Mouse (Mus musculus): ENCODE measurements around the gene Ccdc167. TPM values are rescaled to one million over a fixed set of nuclear protein-coding genes. Genes with fewer than 3 reads are reported as not detected.

Gene Ccdc167
- polyA plus RNA-seq, 1 experiment from 2014 or later: 13.6 TPM

DNA sequence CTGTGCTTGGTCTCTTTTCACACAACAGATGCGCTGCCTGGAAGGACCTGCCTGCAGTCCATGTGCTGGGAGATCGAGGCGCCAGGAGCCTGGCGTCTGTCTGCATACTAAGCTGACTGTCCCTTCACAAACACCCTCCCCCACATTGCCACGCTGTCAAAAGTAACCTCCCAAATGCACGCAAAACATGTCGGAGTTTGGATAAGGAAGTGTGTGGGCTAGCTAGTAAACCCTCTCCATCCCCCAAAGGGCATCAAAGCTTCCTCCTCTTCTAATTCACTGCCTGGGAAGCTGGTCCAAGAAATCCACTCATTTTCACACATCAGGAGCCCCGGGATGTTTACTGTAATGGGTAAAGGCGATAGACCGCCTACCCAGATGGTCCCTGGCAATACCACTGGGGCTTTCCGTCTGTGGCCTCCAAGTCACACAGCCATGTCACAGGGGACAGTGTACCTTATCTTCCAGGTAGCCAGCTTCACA is 6.2 kb downstream of the Ccdc167 start:
- Histone ChIP-seq H3K27me3 (ENCODE audit: control insufficient read depth, insufficient read depth, low read depth, low read length) (no peaks in the 10 kb centered on the region), H3K9me3 (ENCODE audit: control insufficient read depth, low read length) (no peaks in the 10 kb centered on the region), H3K4me1 (replicated peaks; ENCODE audit: control insufficient read depth, insufficient read depth, low read length) (peaks cover 19% of the 10 kb centered on the region), H3K4me2 (ENCODE audit: low read depth, low read length) (no peak overlapping the region), H3K9ac (ENCODE audit: low read length) (no peak overlapping the region), H3K27ac (ENCODE audit: low read length) (no peak overlapping the region), H3K4me3 (ENCODE audit: low read length) (no peak overlapping the region), H3K36me3 (ENCODE audit: control insufficient read depth, insufficient read depth, low read length) (no peaks in the 10 kb centered on the region)
- peak; percentile 26 for ATAC-seq (ENCODE audit: low read depth)
- WGBS: 40% methylated on average over 11 of the region's 11 CpGs

DNA sequence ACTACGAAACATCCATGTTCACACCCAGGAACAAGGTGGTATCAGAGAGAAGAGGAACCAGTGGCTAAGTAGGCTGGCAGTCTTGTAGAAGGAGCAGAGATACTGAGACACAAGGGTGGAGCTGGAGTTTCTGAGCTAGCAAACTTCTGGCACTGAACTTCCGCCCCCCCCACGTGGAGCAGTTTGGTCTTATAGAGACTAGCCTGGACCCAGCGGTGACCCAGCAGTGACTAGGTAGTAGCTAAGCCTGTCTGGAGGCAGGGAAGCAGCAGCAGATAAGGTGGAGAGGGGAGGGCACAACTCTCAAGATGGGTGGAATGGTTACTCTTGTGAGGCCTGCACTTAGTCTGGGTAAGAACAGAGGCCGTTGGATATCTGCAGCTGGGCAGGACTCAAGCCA is 8.1 kb downstream of the Ccdc167 start:
- H3K4me3 ChIP-seq (ENCODE audit: low read length): no peak overlapping the region
- peaks cover 7% of the 10 kb centered on the region for H3K36me3 ChIP-seq (ENCODE audit: control insufficient read depth, insufficient read depth, low read length)
- no peaks in the 10 kb centered on the region for H3K27me3 ChIP-seq (ENCODE audit: control insufficient read depth, insufficient read depth, low read depth, low read length)
- ATAC-seq (ENCODE audit: low read depth): no peak
- H3K4me1 ChIP-seq (replicated peaks; ENCODE audit: control insufficient read depth, insufficient read depth, low read length): peaks cover 17% of the 10 kb centered on the region
- 66% methylated on average over 5 of the region's 5 CpGs for WGBS
- H3K27ac ChIP-seq (ENCODE audit: low read length): no peak overlapping the region
- H3K4me2 ChIP-seq (ENCODE audit: low read depth, low read length): no peak overlapping the region
- H3K9ac ChIP-seq (ENCODE audit: low read length): no peak overlapping the region
- no peaks in the 10 kb centered on the region for H3K9me3 ChIP-seq (ENCODE audit: control insufficient read depth, low read length)

DNA sequence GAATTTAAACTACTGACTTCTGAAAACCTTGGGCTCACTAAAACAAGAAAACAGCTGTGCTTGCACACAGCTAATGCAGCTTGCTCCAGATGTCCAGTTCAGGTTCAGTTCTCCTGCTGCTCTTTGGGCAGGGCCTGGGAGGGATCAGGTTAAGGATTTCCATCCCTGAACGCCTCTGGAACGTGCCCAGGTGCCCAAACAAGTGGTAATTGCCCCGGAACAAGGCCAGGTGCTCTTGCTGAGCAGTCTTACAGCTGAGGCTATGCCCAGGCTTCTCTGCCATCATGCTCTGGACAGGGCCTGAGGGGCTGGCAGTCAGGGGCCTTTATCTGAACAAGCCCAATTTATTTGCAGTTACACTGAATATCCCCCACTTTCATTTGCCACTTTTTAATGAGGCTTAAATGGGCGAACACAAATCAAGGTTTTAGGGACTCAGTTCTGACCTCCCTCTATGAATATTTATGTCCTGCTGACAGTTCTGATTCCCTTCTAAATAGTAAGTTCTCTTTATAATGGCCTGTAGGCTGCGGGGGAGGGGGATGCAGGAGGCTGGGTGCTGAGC is 9.8 kb downstream of the Ccdc167 start:
- no peak for ATAC-seq (ENCODE audit: low read depth)
- Histone ChIP-seq H3K4me1 (replicated peaks; ENCODE audit: control insufficient read depth, insufficient read depth, low read length) (peaks cover 16% of the 10 kb centered on the region), H3K9me3 (ENCODE audit: control insufficient read depth, low read length) (no peaks in the 10 kb centered on the region), H3K4me3 (ENCODE audit: low read length) (no peak overlapping the region), H3K4me2 (ENCODE audit: low read depth, low read length) (no peak overlapping the region), H3K27me3 (ENCODE audit: control insufficient read depth, insufficient read depth, low read depth, low read length) (no peaks in the 10 kb centered on the region), H3K36me3 (ENCODE audit: control insufficient read depth, insufficient read depth, low read length) (peaks cover 13% of the 10 kb centered on the region), H3K27ac (ENCODE audit: low read length) (no peak overlapping the region), H3K9ac (ENCODE audit: low read length) (no peak overlapping the region)
- whole genome bisulfite sequencing: 67% methylated on average over 5 of the region's 5 CpGs

DNA sequence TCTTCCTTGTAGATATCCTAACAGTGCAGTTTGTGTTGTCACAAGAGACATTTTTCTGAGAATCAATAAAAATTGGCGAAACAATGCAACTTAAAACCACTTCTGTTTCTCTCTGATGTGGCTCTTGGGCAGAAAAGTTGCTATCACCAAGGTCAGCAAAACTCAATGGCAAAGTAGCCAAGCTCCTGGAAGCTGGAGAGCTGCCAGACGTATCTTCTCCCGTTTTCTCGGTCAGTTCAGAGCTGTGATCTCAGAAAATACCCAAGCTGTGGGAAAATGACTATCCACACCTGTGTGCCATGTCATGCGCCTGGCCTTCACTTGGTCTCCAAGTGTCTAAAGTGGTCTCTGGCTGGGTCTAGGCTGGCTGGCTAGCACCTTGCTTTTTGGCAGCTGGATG is 11.0 kb downstream of the Ccdc167 start:
- Histone ChIP-seq H3K4me1 (replicated peaks; ENCODE audit: control insufficient read depth, insufficient read depth, low read length) (peaks cover 7% of the 10 kb centered on the region; the same call in 1 of the 2 replicates), H3K27me3 (ENCODE audit: control insufficient read depth, insufficient read depth, low read depth, low read length) (no peaks in the 10 kb centered on the region), H3K4me3 (ENCODE audit: low read length) (no peak overlapping the region), H3K27ac (ENCODE audit: low read length) (no peak overlapping the region), H3K9ac (ENCODE audit: low read length) (no peak overlapping the region), H3K9me3 (ENCODE audit: control insufficient read depth, low read length) (no peaks in the 10 kb centered on the region), H3K36me3 (ENCODE audit: control insufficient read depth, insufficient read depth, low read length) (peaks cover 21% of the 10 kb centered on the region), H3K4me2 (ENCODE audit: low read depth, low read length) (no peak overlapping the region)
- no peak for ATAC-seq (ENCODE audit: low read depth)
- 62% methylated on average over 5 of the region's 5 CpGs for WGBS

DNA sequence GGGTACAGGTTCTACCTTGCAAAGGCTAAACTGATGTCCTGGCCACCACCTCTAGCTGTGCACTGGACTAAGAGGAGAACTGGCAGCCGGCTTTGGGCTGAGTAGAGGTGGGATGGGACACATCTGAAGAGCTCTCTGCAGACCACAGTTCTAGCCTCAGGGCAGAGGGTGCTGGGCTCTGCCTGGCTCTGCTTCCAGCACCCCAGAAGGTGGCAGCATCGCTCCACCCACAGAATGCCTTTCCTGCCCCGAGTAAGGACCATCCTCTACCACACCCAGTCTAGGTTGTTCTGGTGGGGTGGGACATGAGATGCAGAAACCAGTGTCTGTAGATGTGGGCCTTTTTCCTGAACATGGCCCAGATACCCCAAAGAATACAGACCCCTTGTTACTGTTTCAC is 12.1 kb downstream of the Ccdc167 start:
- Histone ChIP-seq H3K4me3 (ENCODE audit: low read length) (no peak overlapping the region), H3K4me1 (replicated peaks; ENCODE audit: control insufficient read depth, insufficient read depth, low read length) (no peaks in the 10 kb centered on the region), H3K27me3 (ENCODE audit: control insufficient read depth, insufficient read depth, low read depth, low read length) (no peaks in the 10 kb centered on the region), H3K36me3 (ENCODE audit: control insufficient read depth, insufficient read depth, low read length) (peaks cover 30% of the 10 kb centered on the region), H3K27ac (ENCODE audit: low read length) (no peak overlapping the region), H3K9ac (ENCODE audit: low read length) (no peak overlapping the region), H3K4me2 (ENCODE audit: low read depth, low read length) (no peak overlapping the region), H3K9me3 (ENCODE audit: control insufficient read depth, low read length) (no peaks in the 10 kb centered on the region)
- WGBS: 41% methylated on average over 3 of the region's 3 CpGs
- peak; percentile 29; the same call in 1 of the 2 replicates for ATAC-seq (ENCODE audit: low read depth)

DNA sequence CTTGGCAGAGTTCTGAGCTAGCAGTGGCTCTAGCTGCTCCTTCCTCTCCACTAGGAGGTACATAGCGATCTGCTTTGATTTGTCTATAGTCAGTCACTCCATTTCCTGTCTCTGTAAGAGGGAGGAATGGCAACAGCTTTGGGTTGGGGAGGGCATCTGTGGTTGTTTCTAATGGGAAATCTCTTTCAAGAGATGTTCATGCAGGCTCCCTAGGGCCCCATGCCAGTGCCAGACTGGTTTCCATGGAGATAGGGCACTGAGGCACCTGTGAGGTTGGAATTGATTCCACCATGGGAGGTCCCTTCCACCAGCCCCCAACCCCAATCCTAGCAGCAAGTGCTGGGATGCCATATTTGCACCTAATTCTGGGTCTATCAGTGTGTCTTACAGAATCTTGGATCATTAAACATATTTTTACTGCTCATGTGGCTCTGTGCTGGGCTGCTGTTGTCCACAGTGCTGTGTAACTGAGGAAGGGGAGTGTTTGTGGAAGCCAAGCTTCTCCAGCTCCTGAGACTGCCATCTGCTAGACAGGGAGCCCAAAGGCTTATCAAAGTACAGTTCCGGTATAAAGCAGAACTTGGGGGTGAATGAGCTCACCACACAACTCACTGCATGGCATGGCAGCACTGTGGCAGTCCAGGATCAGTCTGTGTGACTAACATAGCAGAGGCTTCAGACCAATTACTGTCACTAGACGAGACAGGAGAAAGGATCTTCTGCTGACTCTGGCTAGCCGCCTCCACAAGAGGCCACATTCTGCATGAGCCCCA is 13.7 kb downstream of the Ccdc167 start:
- Histone ChIP-seq H3K27ac (ENCODE audit: low read length) (no peak overlapping the region), H3K27me3 (ENCODE audit: control insufficient read depth, insufficient read depth, low read depth, low read length) (no peaks in the 10 kb centered on the region), H3K4me2 (ENCODE audit: low read depth, low read length) (no peak overlapping the region), H3K4me1 (replicated peaks; ENCODE audit: control insufficient read depth, insufficient read depth, low read length) (no peaks in the 10 kb centered on the region), H3K9ac (ENCODE audit: low read length) (no peak overlapping the region), H3K36me3 (ENCODE audit: control insufficient read depth, insufficient read depth, low read length) (peaks cover 38% of the 10 kb centered on the region), H3K9me3 (ENCODE audit: control insufficient read depth, low read length) (no peaks in the 10 kb centered on the region), H3K4me3 (ENCODE audit: low read length) (no peak overlapping the region)
- 76% methylated on average over 4 of the region's 4 CpGs for WGBS
- no peak for ATAC-seq (ENCODE audit: low read depth)

DNA sequence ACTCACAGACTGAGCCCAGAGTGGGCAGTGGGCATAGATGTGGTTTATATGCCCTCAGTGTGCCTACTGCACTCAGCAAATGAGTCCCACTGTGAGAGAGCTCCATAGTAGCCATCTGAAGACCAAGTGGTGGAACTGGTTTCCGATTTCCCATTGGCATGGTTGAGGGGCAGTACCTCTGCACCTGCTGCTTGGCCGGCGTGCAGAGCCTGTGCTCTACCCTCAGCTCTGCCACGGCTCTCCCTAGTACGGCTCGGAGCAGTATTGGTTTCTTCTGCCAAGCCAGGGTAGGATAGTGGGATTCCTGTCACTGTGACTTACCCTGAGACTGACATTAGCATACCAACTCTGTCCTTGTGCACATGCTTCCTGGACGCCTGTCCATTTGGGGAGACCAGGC is 16.3 kb downstream of the Ccdc167 start:
- Histone ChIP-seq H3K9me3 (ENCODE audit: control insufficient read depth, low read length) (no peaks in the 10 kb centered on the region), H3K9ac (ENCODE audit: low read length) (no peak overlapping the region), H3K36me3 (ENCODE audit: control insufficient read depth, insufficient read depth, low read length) (peaks cover 54% of the 10 kb centered on the region), H3K27ac (ENCODE audit: low read length) (no peak overlapping the region), H3K4me1 (replicated peaks; ENCODE audit: control insufficient read depth, insufficient read depth, low read length) (no peaks in the 10 kb centered on the region), H3K27me3 (ENCODE audit: control insufficient read depth, insufficient read depth, low read depth, low read length) (no peaks in the 10 kb centered on the region), H3K4me2 (ENCODE audit: low read depth, low read length) (no peak overlapping the region), H3K4me3 (ENCODE audit: low read length) (no peak overlapping the region)
- ATAC-seq (ENCODE audit: low read depth): no peak
- WGBS: 91% methylated on average over 7 of the region's 7 CpGs

DNA sequence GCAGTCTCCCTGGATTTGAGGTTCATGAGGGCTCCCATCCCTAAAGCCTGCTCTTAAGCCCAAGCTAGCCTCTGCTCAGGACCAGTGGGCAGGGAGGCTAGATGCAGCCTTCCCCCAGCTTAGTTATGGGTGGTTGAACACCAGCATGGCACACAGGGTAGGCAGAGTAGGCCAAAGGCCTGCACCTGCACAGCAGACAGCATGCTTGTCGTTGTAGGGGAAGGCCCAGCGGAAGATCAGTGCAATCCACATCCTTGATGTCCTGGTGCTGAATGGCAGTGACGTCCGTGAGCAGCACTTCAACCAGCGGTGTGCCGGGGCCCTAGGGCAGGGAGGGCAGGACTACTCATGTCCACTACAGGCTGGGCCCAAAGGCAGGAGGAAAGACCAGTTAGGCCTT is 18.4 kb downstream of the Ccdc167 start:
- Histone ChIP-seq H3K9ac (ENCODE audit: low read length) (no peak overlapping the region), H3K4me2 (ENCODE audit: low read depth, low read length) (no peak overlapping the region), H3K4me1 (replicated peaks; ENCODE audit: control insufficient read depth, insufficient read depth, low read length) (no peaks in the 10 kb centered on the region), H3K9me3 (ENCODE audit: control insufficient read depth, low read length) (no peaks in the 10 kb centered on the region), H3K27me3 (ENCODE audit: control insufficient read depth, insufficient read depth, low read depth, low read length) (no peaks in the 10 kb centered on the region), H3K27ac (ENCODE audit: low read length) (no peak overlapping the region), H3K36me3 (ENCODE audit: control insufficient read depth, insufficient read depth, low read length) (peaks cover 64% of the 10 kb centered on the region), H3K4me3 (ENCODE audit: low read length) (no peak overlapping the region)
- 83% methylated on average over 6 of the region's 6 CpGs for WGBS
- no peak for ATAC-seq (ENCODE audit: low read depth)

DNA sequence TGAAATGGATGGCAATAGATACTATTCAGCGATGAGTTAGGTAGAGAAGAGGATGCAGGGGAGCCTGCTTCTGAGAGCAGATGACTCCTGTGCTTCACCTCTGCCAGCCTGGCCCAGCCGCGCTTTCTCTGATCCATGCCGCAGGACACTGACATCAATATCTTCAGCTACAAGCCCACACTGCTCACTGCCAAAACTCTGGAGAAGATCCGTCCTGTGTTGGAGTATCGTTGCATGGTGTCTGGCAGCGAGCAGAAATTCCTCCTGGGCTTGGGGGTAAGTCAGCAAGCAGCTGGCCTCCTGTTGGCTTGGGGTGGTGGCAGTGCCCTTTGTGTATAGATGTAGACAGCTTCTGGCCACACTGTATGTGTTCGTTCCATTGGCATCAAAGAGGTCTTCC is 19.9 kb downstream of the Ccdc167 start:
- Histone ChIP-seq H3K27me3 (ENCODE audit: control insufficient read depth, insufficient read depth, low read depth, low read length) (no peaks in the 10 kb centered on the region), H3K9me3 (ENCODE audit: control insufficient read depth, low read length) (no peaks in the 10 kb centered on the region), H3K36me3 (ENCODE audit: control insufficient read depth, insufficient read depth, low read length) (peaks cover 60% of the 10 kb centered on the region), H3K9ac (ENCODE audit: low read length) (no peak overlapping the region), H3K4me1 (replicated peaks; ENCODE audit: control insufficient read depth, insufficient read depth, low read length) (no peaks in the 10 kb centered on the region), H3K4me3 (ENCODE audit: low read length) (no peak overlapping the region), H3K27ac (ENCODE audit: low read length) (no peak overlapping the region), H3K4me2 (ENCODE audit: low read depth, low read length) (no peak overlapping the region)
- WGBS: 93% methylated on average over 8 of the region's 8 CpGs
- no peak for ATAC-seq (ENCODE audit: low read depth)
